Mouse (Mus musculus) hindbrain, embryonic 11.5 days (tissue): Measurements from ENCODE around the gene 3100002H09Rik. TPM values are rescaled to one million over a fixed set of nuclear protein-coding genes. Genes with fewer than 3 reads are reported as not detected.

Source experiments
- ATAC-seq: fragments of 200-750 bp; cut with Nextera tagmentation; 2 replicates; pipeline ENCODE4 v1.8.0; 2017; ENCODE audit warnings: mild to moderate bottlenecking, moderate TSS enrichment, moderate library complexity; ENCODE audit not compliant: low FRiP score
- DNase-seq: peaks from one replicate; pipeline ENCODE4 v3.0.0-alpha.2; 2015; ENCODE audit warnings: low spot score
- H3K27ac ChIP-seq: fragments of 300-500 bp; sonication (generic); 2 replicates; pipeline ENCODE4 v1.5.1; 2014; ENCODE audit warnings: mild to moderate bottlenecking, low read depth, low read length
- H3K27me3 ChIP-seq: fragments of 300-500 bp; sonication (generic); 2 replicates; pipeline ENCODE4 v1.6.1; 2014; ENCODE audit warnings: mild to moderate bottlenecking, low read length, moderate library complexity, mixed read lengths; ENCODE audit not compliant: control insufficient read depth, insufficient read depth
- H3K36me3 ChIP-seq: fragments of 300-500 bp; sonication (generic); 2 replicates; pipeline ENCODE4 v1.6.1; 2014; ENCODE audit warnings: mild to moderate bottlenecking, low read length, moderate library complexity, mixed read lengths; ENCODE audit not compliant: control insufficient read depth, insufficient read depth
- H3K4me1 ChIP-seq: fragments of 300-500 bp; sonication (generic); replicated peaks from 2 replicates; pipeline ENCODE4 v1.6.1; 2014; ENCODE audit warnings: low read length, mixed read lengths; ENCODE audit not compliant: control insufficient read depth, insufficient read depth
- H3K4me2 ChIP-seq: fragments of 300-500 bp; sonication (generic); replicated peaks from 2 replicates; pipeline ENCODE4 v1.6.1; 2014; ENCODE audit warnings: mild to moderate bottlenecking, low read depth, low read length
- H3K4me3 ChIP-seq: fragments of 300-500 bp; sonication (generic); 2 replicates; pipeline ENCODE4 v1.5.1; 2014; ENCODE audit warnings: low read depth, low read length
- H3K9ac ChIP-seq: fragments of 300-500 bp; sonication (generic); 2 replicates; pipeline ENCODE4 v1.6.1; 2014; ENCODE audit warnings: low read depth, low read length
- H3K9me3 ChIP-seq: fragments of 300-500 bp; sonication (generic); 2 replicates; pipeline ENCODE4 v1.6.1; 2016; ENCODE audit warnings: low read length; ENCODE audit not compliant: control insufficient read depth
- WGBS: fragments of 180-500 bp; shearing (Covaris S2); extraction: QIAGEN DNeasy Blood & Tissue Kit; methylation state at CpG from one replicate; pipeline ENCODE4 v1.1.7; 2014; 5-methylcytosine and 5-hydroxymethylcytosine counted together
- polyA plus RNA-seq: library from polyadenylated mRNA; unstranded; fragments of >200 nt; fragmentation: Nextera tagmentation; extraction: Ambion mirVana; gene quantifications from 2 replicates; pipeline ENCODE4 v1.2.1, GENCODE M21; 2014

The 3100002H09Rik gene
- polyA plus RNA-seq, 1 experiment from 2014 or later = 0.40 TPM

- Histone ChIP-seq H3K4me1 (no peaks in the 10 kb centered on the region; the same call in 1 of the 2 replicates), H3K9me3 (no peaks in the 10 kb centered on the region), H3K9ac (no peak overlapping the region), H3K4me2 (no peak overlapping the region), H3K27me3 (peaks cover 7% of the 10 kb centered on the region; the same call in 1 of the 2 replicates), H3K27ac (no peak overlapping the region), H3K4me3 (no peak overlapping the region), H3K36me3 (no peaks in the 10 kb centered on the region)
- DNase-seq (no peak), ATAC-seq (no peak)
- WGBS = 21% methylated on average over 8 of the region's 8 CpGs
Observed at GRCm38 (mm10) chr4:124646591-124646990, 36.0 kb upstream of the 3100002H09Rik start.

DNA sequence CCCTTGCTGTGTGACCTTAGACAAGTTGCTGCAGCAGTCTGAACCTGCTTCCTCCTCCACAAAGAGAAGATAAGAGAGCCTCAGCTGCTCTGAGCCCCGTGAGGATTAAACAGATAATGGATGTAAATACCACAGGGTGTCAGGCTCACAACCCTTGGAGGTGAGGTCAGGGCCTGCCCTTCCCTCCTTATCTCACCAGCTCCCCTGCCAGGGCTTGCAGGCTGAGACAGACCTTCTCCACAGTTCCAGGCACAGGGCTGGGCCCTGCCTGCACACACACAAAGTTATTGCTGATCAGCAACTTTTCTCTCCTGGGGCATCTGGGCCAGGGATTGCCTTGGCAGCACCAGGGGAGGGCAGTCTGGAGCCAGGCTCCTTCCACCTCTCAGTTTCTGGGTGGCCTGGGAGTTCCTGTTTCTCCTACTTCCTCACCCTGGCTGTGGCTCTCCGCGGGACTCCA, 34.4 kb upstream of the 3100002H09Rik start:
- Histone ChIP-seq H3K4me3 (no peak overlapping the region), H3K27ac (no peak overlapping the region), H3K9ac (no peak overlapping the region), H3K4me2 (no peak overlapping the region), H3K36me3 (no peaks in the 10 kb centered on the region), H3K9me3 (no peaks in the 10 kb centered on the region), H3K27me3 (peaks cover 6% of the 10 kb centered on the region; the same call in 1 of the 2 replicates), H3K4me1 (no peaks in the 10 kb centered on the region)
- DNase-seq (no peak), ATAC-seq (no peak)
- WGBS = 23% methylated on average over 3 of the region's 3 CpGs

DNA sequence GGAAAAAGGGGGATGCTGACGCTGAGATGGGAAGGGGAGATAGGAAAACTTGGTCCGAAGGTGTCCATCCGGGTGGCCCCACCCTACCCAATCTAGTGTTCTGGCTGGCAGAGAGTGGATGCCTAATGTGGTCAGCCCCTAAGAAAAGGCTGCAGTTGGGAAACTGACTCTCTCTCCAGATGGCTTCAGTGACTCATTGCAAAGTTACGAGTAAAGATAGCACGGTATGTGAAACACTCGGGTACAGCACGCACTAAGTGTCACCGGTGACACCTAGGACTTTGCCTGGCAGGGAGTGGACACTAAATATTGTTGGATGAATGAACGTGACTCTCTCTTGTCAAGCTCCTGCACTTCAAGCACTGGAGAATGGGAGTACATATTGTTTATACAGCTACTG, 33.3 kb upstream of the 3100002H09Rik start:
- Histone ChIP-seq H3K36me3 (no peaks in the 10 kb centered on the region), H3K9ac (no peak overlapping the region), H3K27me3 (0 out of 2 replicates have a peak, but pooled peaks cover 2% of the 10 kb centered on the region), H3K4me3 (no peak overlapping the region), H3K27ac (no peak overlapping the region), H3K4me1 (no peaks in the 10 kb centered on the region), H3K9me3 (no peaks in the 10 kb centered on the region), H3K4me2 (no peak overlapping the region)
- WGBS = 90% methylated on average over 9 of the region's 9 CpGs
- DNase-seq = no peak
- ATAC-seq = no peak

DNA sequence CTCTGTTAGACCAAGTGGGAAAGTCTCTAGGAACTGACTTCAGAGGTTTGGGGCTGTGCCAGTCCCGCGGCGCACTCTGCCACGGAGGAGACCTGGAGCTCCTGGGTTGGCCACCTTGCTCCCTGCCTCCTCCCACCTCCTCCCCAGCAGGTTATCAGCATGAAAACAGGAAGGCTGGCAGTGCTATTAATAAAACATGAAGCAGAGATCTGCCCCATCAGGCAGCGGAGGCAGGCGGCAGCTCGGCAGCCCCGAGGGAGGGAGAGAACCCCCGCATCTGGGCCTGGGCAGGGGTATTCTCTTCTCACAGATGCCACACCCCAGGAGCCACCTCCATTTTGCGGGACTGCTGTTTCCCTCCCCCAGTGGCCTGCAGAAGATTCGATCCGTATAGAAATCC, 29.1 kb upstream of the 3100002H09Rik start:
- DNase-seq (no peak), ATAC-seq (no peak)
- Histone ChIP-seq H3K27ac (no peak overlapping the region), H3K9ac (no peak overlapping the region), H3K4me3 (no peak overlapping the region), H3K36me3 (no peaks in the 10 kb centered on the region), H3K9me3 (no peaks in the 10 kb centered on the region), H3K27me3 (no peaks in the 10 kb centered on the region), H3K4me1 (no peaks in the 10 kb centered on the region), H3K4me2 (no peak overlapping the region)
- 18% methylated on average over 12 of the region's 12 CpGs for WGBS

DNA sequence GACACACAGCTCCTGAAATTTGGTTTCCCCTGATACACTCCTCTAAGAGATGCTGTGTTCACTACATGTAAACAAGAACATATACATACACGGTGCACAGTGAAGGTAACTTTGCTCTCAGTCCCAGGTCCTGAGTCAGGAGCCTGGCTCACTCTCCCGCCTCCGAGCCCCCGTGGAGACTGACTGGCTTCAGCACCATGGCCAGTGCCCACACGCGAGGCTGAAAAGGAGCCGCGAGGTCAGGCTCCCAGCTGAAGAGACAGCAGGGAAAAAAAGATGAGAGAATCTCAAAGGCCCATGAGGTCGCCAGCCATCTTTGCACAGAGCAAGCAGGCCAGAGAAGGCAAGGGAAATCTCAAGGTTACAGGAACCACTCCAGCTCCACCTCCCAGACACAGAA, 22.7 kb upstream of the 3100002H09Rik start:
- Histone ChIP-seq H3K36me3 (no peaks in the 10 kb centered on the region), H3K4me1 (no peaks in the 10 kb centered on the region), H3K9ac (no peak overlapping the region), H3K27ac (no peak overlapping the region), H3K9me3 (no peaks in the 10 kb centered on the region), H3K4me3 (no peak overlapping the region), H3K4me2 (no peak overlapping the region), H3K27me3 (no peaks in the 10 kb centered on the region)
- WGBS = 4% methylated on average over 9 of the region's 9 CpGs
- DNase-seq = peak; percentile 67
- ATAC-seq = no peak

GRCm38 (mm10) chr4:124632856-124633255, 22.3 kb upstream of the 3100002H09Rik start:
- ATAC-seq = no peak
- 71% methylated on average over 10 of the region's 10 CpGs for WGBS
- DNase-seq = no peak
- no peak overlapping the region for H3K27ac ChIP-seq
- no peaks in the 10 kb centered on the region for H3K9me3 ChIP-seq
- no peaks in the 10 kb centered on the region for H3K36me3 ChIP-seq
- no peak overlapping the region for H3K4me2 ChIP-seq
- H3K4me3 ChIP-seq = no peak overlapping the region
- no peaks in the 10 kb centered on the region for H3K4me1 ChIP-seq
- H3K27me3 ChIP-seq = no peaks in the 10 kb centered on the region
- H3K9ac ChIP-seq = no peak overlapping the region

- DNase-seq = no peak
- Histone ChIP-seq H3K36me3 (no peaks in the 10 kb centered on the region), H3K4me3 (no peak overlapping the region), H3K9ac (no peak overlapping the region), H3K27me3 (no peaks in the 10 kb centered on the region), H3K4me2 (no peak overlapping the region), H3K27ac (no peak overlapping the region), H3K4me1 (peaks cover 2% of the 10 kb centered on the region; the same call in 1 of the 2 replicates), H3K9me3 (no peaks in the 10 kb centered on the region)
- 56% methylated on average over 4 of the region's 4 CpGs for WGBS
- no peak for ATAC-seq
Observed at GRCm38 (mm10) chr4:124631456-124631855, 20.9 kb upstream of the 3100002H09Rik start.

GRCm38 (mm10) chr4:124626836-124627235, 16.2 kb upstream of the 3100002H09Rik start:
- H3K9ac ChIP-seq = no peak overlapping the region
- 86% methylated on average over 1 of the region's 1 CpGs for WGBS
- H3K4me3 ChIP-seq = no peak overlapping the region
- no peaks in the 10 kb centered on the region for H3K36me3 ChIP-seq
- DNase-seq = no peak
- no peaks in the 10 kb centered on the region for H3K27me3 ChIP-seq
- no peak for ATAC-seq
- H3K9me3 ChIP-seq = no peaks in the 10 kb centered on the region
- H3K27ac ChIP-seq = no peak overlapping the region
- peaks cover 4% of the 10 kb centered on the region; the same call in 1 of the 2 replicates for H3K4me1 ChIP-seq
- no peak overlapping the region for H3K4me2 ChIP-seq

DNA sequence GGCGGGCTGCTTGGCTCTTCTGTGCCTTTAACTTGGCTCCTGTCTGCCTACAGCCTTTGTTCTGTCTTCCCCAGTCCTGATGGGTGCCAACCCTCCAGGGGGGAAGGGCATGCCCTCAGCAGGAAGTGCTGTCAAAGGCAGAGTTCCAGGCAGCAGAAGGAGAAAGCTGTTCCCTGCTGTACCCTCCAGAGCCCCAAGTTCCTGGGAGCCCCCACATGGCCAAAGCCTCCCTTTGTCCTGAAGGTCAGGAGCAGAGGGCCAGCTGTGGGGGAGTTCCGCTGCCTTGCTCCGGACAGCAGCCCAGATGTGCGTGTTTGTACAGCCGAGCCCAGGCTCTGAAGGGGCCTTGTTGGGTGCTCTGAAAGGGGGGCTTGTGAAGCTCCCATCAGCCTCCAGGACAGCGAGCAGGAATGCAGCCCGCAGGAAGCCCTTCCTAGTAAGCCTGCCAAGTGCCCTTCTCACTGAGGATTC, 13.5 kb upstream of the 3100002H09Rik start:
- DNase-seq (no peak), ATAC-seq (no peak)
- Histone ChIP-seq H3K9me3 (no peaks in the 10 kb centered on the region), H3K4me2 (no peak overlapping the region), H3K9ac (no peak overlapping the region), H3K27ac (no peak overlapping the region), H3K4me3 (no peak overlapping the region), H3K27me3 (no peaks in the 10 kb centered on the region), H3K36me3 (no peaks in the 10 kb centered on the region), H3K4me1 (peaks cover 4% of the 10 kb centered on the region; the same call in 1 of the 2 replicates)
- 27% methylated on average over 7 of the region's 7 CpGs for WGBS
